Mouse (Mus musculus): ENCODE results near the gene Fndc3b. TPM values are rescaled to one million over a fixed set of nuclear protein-coding genes. Genes with fewer than 3 reads are reported as not detected.

Gene Fndc3b
- total and polyA plus RNA-seq, 2 experiments from 2014 or later = 16.4 to 57.1 TPM

- Histone ChIP-seq H3K4me3 (ENCODE audit: low read depth, low read length) (no peak overlapping the region), H3K27ac (ENCODE audit: low read depth) (peak overlapping the region; percentile 81), H3K27me3 (ENCODE audit: control insufficient read depth, insufficient read depth, low read length) (no peaks in the 10 kb centered on the region), H3K9me3 (replicated peaks; ENCODE audit: control insufficient read depth, low read length) (no peaks in the 10 kb centered on the region), H3K4me1 (ENCODE audit: control insufficient read depth, insufficient read depth) (peaks cover 27% of the 10 kb centered on the region), H3K4me2 (ENCODE audit: low read depth, low read length) (no peak overlapping the region), H3K36me3 (replicated peaks; ENCODE audit: control insufficient read depth, insufficient read depth, low read length) (peaks cover 18% of the 10 kb centered on the region), H3K9ac (replicated peaks; ENCODE audit: low read depth, low read length) (no peak overlapping the region)
- no peak for TF ChIP-seq CTCF (IDR thresholded peaks at IDR 0.05; ENCODE audit: low read depth)
- TF ChIP-seq EP300 (IDR thresholded peaks at IDR 0.05; ENCODE audit: low read depth) = no peak
- DNase-seq (ENCODE audit: low spot score) (no peak), ATAC-seq (ENCODE audit: insufficient read depth, low read depth) (no peak)
- WGBS = 38% methylated on average over 7 of the region's 7 CpGs
These were observed 180.7 kb downstream of the Fndc3b start for GRCm38 (mm10) chr3:27530370-27530769.

- DNase-seq (ENCODE audit: low spot score) = no peak
- Histone ChIP-seq H3K9ac (replicated peaks; ENCODE audit: low read depth, low read length) (no peak overlapping the region), H3K27me3 (ENCODE audit: control insufficient read depth, insufficient read depth, low read length) (no peaks in the 10 kb centered on the region), H3K4me3 (ENCODE audit: low read depth, low read length) (no peak overlapping the region), H3K4me1 (ENCODE audit: control insufficient read depth, insufficient read depth) (peaks cover 27% of the 10 kb centered on the region), H3K4me2 (ENCODE audit: low read depth, low read length) (no peak overlapping the region), H3K36me3 (replicated peaks; ENCODE audit: control insufficient read depth, insufficient read depth, low read length) (peaks cover 10% of the 10 kb centered on the region), H3K27ac (ENCODE audit: low read depth) (peak overlapping the region; percentile 81), H3K9me3 (replicated peaks; ENCODE audit: control insufficient read depth, low read length) (no peaks in the 10 kb centered on the region)
- WGBS = 47% methylated on average over 14 of the region's 14 CpGs
- no peak for TF ChIP-seq EP300 (IDR thresholded peaks at IDR 0.05; ENCODE audit: low read depth)
- TF ChIP-seq CTCF (IDR thresholded peaks at IDR 0.05; ENCODE audit: low read depth) = no peak
- ATAC-seq (ENCODE audit: insufficient read depth, low read depth) = peak; percentile 71
These were observed 181.7 kb downstream of the Fndc3b start for GRCm38 (mm10) chr3:27529221-27530051.

DNA sequence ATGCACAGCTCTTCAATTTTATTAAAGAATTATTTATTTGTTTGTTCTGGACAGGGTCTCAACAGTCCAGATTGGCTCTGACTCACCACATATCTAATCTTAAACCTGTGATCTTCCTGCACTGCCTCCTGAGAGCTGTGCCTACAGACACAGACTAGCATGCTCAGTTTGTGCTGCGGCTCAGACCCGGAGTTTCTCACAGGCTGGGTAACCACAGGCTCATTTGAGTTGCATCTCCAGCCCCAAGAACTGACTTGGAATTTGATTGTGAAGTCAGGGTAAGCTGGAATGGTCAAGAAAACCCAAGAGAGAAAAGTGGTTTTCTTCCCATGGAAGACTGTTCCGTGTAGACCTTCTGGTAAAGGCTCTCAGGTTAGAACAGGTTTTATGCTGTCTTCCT, 184.1 kb downstream of the Fndc3b start:
- Histone ChIP-seq H3K27me3 (ENCODE audit: control insufficient read depth, insufficient read depth, low read length) (no peaks in the 10 kb centered on the region), H3K4me2 (ENCODE audit: low read depth, low read length) (no peak overlapping the region), H3K36me3 (replicated peaks; ENCODE audit: control insufficient read depth, insufficient read depth, low read length) (peaks cover 4% of the 10 kb centered on the region), H3K4me3 (ENCODE audit: low read depth, low read length) (no peak overlapping the region), H3K27ac (ENCODE audit: low read depth) (no peak overlapping the region), H3K9ac (replicated peaks; ENCODE audit: low read depth, low read length) (no peak overlapping the region), H3K4me1 (ENCODE audit: control insufficient read depth, insufficient read depth) (peaks cover 31% of the 10 kb centered on the region), H3K9me3 (replicated peaks; ENCODE audit: control insufficient read depth, low read length) (no peaks in the 10 kb centered on the region)
- no peak for DNase-seq (ENCODE audit: low spot score)
- WGBS = 73% methylated on average over 3 of the region's 3 CpGs
- ATAC-seq (ENCODE audit: insufficient read depth, low read depth) = no peak
- no peak for TF ChIP-seq EP300 (IDR thresholded peaks at IDR 0.05; ENCODE audit: low read depth)
- TF ChIP-seq CTCF (IDR thresholded peaks at IDR 0.05; ENCODE audit: low read depth) = no peak

GRCm38 (mm10) chr3:27523176-27523936, 187.8 kb downstream of the Fndc3b start:
- H3K4me2 ChIP-seq (ENCODE audit: low read depth, low read length) = no peak overlapping the region
- DNase-seq (ENCODE audit: low spot score) = no peak
- 0 out of 2 replicates have a peak, but pooled peaks cover 4% of the 10 kb centered on the region for H3K36me3 ChIP-seq (replicated peaks; ENCODE audit: control insufficient read depth, insufficient read depth, low read length)
- 58% methylated on average over 12 of the region's 12 CpGs for WGBS
- H3K9ac ChIP-seq (replicated peaks; ENCODE audit: low read depth, low read length) = no peak overlapping the region
- no peak overlapping the region for H3K4me3 ChIP-seq (ENCODE audit: low read depth, low read length)
- no peaks in the 10 kb centered on the region for H3K27me3 ChIP-seq (ENCODE audit: control insufficient read depth, insufficient read depth, low read length)
- H3K9me3 ChIP-seq (replicated peaks; ENCODE audit: control insufficient read depth, low read length) = no peaks in the 10 kb centered on the region
- H3K27ac ChIP-seq (ENCODE audit: low read depth) = no peak overlapping the region
- H3K4me1 ChIP-seq (ENCODE audit: control insufficient read depth, insufficient read depth) = peaks cover 9% of the 10 kb centered on the region
- ATAC-seq (ENCODE audit: insufficient read depth, low read depth) = no peak
- TF ChIP-seq EP300 (IDR thresholded peaks at IDR 0.05; ENCODE audit: low read depth) = no peak
- no peak for TF ChIP-seq CTCF (IDR thresholded peaks at IDR 0.05; ENCODE audit: low read depth)

DNA sequence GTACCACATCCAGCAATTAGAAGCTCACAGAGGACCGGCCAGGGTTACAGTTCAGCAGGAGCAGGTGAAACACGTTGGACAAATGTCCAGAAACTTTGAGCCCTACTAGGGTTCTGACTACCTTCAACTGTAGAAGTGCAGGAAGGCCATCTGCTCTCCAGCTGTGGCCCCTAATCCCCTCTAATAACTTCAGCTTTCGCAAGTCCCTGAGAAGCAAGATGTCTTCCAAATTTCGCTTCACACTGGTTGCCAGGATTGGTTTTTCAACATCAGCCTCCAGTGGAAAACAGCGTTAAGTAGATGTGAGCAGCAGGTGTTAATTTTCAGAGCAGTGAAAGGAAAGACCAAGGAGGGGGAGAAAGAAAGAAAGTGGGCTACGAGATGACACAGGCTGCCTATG, 190.7 kb downstream of the Fndc3b start:
- H3K36me3 ChIP-seq (replicated peaks; ENCODE audit: control insufficient read depth, insufficient read depth, low read length) = 0 out of 2 replicates have a peak, but pooled peaks cover 4% of the 10 kb centered on the region
- no peak overlapping the region for H3K4me3 ChIP-seq (ENCODE audit: low read depth, low read length)
- no peak overlapping the region for H3K4me2 ChIP-seq (ENCODE audit: low read depth, low read length)
- ATAC-seq (ENCODE audit: insufficient read depth, low read depth) (no peak), DNase-seq (ENCODE audit: low spot score) (no peak)
- TF ChIP-seq EP300 (IDR thresholded peaks at IDR 0.05; ENCODE audit: low read depth) (no peak), CTCF (IDR thresholded peaks at IDR 0.05; ENCODE audit: low read depth) (no peak)
- peaks cover 5% of the 10 kb centered on the region for H3K4me1 ChIP-seq (ENCODE audit: control insufficient read depth, insufficient read depth)
- 0 out of 2 replicates have a peak overlapping the region, but pooled peaks have one; percentile 62 for H3K27ac ChIP-seq (ENCODE audit: low read depth)
- no peak overlapping the region for H3K9ac ChIP-seq (replicated peaks; ENCODE audit: low read depth, low read length)
- H3K9me3 ChIP-seq (replicated peaks; ENCODE audit: control insufficient read depth, low read length) = no peaks in the 10 kb centered on the region
- WGBS = 70% methylated on average over 6 of the region's 6 CpGs
- no peaks in the 10 kb centered on the region for H3K27me3 ChIP-seq (ENCODE audit: control insufficient read depth, insufficient read depth, low read length)
